Mouse (Mus musculus) megakaryocyte, embryonic 14.5 days (primary cell): Measurements from ENCODE around the gene Ndufs5. TPM values are rescaled to one million over a fixed set of nuclear protein-coding genes. Genes with fewer than 3 reads are reported as not detected.

Source experiments
- H3K27me3 ChIP-seq: replicated peaks from 2 replicates; pipeline ENCODE3; 2012; ENCODE audit warnings: inconsistent platforms
- H3K36me3 ChIP-seq: replicated peaks from 2 replicates; pipeline ENCODE3; 2012; ENCODE audit warnings: low read length, inconsistent platforms, mixed read lengths
- H3K4me1 ChIP-seq: 2 replicates; pipeline ENCODE4 v1.6.1; 2012; ENCODE audit warnings: inconsistent platforms
- H3K4me3 ChIP-seq: replicated peaks from 2 replicates; pipeline ENCODE3; 2012; ENCODE audit warnings: moderate library complexity, mild to moderate bottlenecking, inconsistent platforms
- H3K9me3 ChIP-seq: 2 replicates; pipeline ENCODE4 v1.6.1; 2012; ENCODE audit warnings: inconsistent platforms
- FLI1 ChIP-seq: IDR thresholded peaks from 2 replicates; pipeline ENCODE4 v1.6.1; 2012; ENCODE audit warnings: low read length, inconsistent platforms, mixed read lengths
- GATA1 ChIP-seq: IDR thresholded peaks from 3 replicates; pipeline ENCODE4 v1.6.1; 2012; ENCODE audit warnings: mixed read lengths, low read length, inconsistent platforms, borderline replicate concordance
- polyA plus RNA-seq: library from polyadenylated mRNA; stranded (reverse); fragments of >175 nt; gene quantifications from 2 replicates; pipeline ENCODE4 v1.2.3, GENCODE M21; 2012; ENCODE audit warnings: low replicate concordance; ENCODE audit not compliant: insufficient read depth

Gene Ndufs5
- polyA plus RNA-seq, 1 experiment, result 79.5 TPM

GRCm38 (mm10) chr4:123692071-123692470 lies 25.9 kb downstream of the Ndufs5 start:
- peaks cover 47% of the 10 kb centered on the region for H3K27me3 ChIP-seq
- no peak for TF ChIP-seq GATA1
- TF ChIP-seq FLI1, result no peak
- no peaks in the 10 kb centered on the region for H3K36me3 ChIP-seq
- peaks cover 4% of the 10 kb centered on the region for H3K4me1 ChIP-seq
- no peaks in the 10 kb centered on the region for H3K9me3 ChIP-seq
- no peak overlapping the region for H3K4me3 ChIP-seq

GRCm38 (mm10) chr4:123690311-123690710 lies 27.7 kb downstream of the Ndufs5 start:
- Histone ChIP-seq H3K4me3 (no peak overlapping the region), H3K36me3 (no peaks in the 10 kb centered on the region), H3K27me3 (peaks cover 64% of the 10 kb centered on the region), H3K4me1 (peaks cover 15% of the 10 kb centered on the region), H3K9me3 (no peaks in the 10 kb centered on the region; the same call in 1 of the 2 replicates)
- TF ChIP-seq GATA1 (no peak), FLI1 (no peak)

- peaks cover 15% of the 10 kb centered on the region for H3K4me1 ChIP-seq
- H3K9me3 ChIP-seq, result no peaks in the 10 kb centered on the region; the same call in 1 of the 2 replicates
- TF ChIP-seq GATA1 (no peak), FLI1 (no peak)
- H3K27me3 ChIP-seq, result peaks cover 79% of the 10 kb centered on the region
- no peaks in the 10 kb centered on the region for H3K36me3 ChIP-seq
- H3K4me3 ChIP-seq, result peak overlapping the region; percentile 90
These were observed 30.8 kb downstream of the Ndufs5 start for GRCm38 (mm10) chr4:123687025-123687781.

- H3K27me3 ChIP-seq, result peaks cover 78% of the 10 kb centered on the region
- H3K4me3 ChIP-seq, result peak overlapping the region; percentile 90
- H3K4me1 ChIP-seq, result peaks cover 15% of the 10 kb centered on the region
- H3K36me3 ChIP-seq, result no peaks in the 10 kb centered on the region
- H3K9me3 ChIP-seq, result no peaks in the 10 kb centered on the region; the same call in 1 of the 2 replicates
- TF ChIP-seq GATA1 (no peak), FLI1 (no peak)
These were observed 31.5 kb downstream of the Ndufs5 start for GRCm38 (mm10) chr4:123686368-123687024.

GRCm38 (mm10) chr4:123685506-123686242 lies 32.3 kb downstream of the Ndufs5 start:
- Histone ChIP-seq H3K36me3 (no peaks in the 10 kb centered on the region), H3K4me1 (peaks cover 15% of the 10 kb centered on the region), H3K27me3 (peaks cover 78% of the 10 kb centered on the region), H3K4me3 (no peak overlapping the region), H3K9me3 (no peaks in the 10 kb centered on the region; the same call in 1 of the 2 replicates)
- TF ChIP-seq GATA1, result no peak
- no peak for TF ChIP-seq FLI1

DNA sequence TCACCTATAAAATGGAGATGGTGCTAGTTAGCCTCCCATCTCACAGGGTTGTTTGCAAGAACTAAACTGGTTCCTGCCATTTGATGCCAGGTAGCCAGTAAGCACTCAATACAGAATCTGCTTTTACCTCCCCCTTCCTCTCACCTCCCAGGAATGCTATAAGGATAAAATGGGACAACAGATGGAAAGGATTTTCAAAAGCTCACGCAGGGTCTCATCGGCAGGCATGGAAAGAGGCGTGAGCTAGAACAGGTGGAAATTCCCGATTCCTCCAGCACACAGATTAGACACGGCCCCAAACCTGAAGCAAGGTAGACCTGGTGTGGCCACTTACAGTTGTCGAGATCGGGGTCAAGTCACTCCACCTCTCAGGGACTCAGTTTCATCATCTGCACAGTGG lies 33.0 kb downstream of the Ndufs5 start:
- Histone ChIP-seq H3K4me3 (no peak overlapping the region), H3K9me3 (no peaks in the 10 kb centered on the region; the same call in 1 of the 2 replicates), H3K27me3 (peaks cover 77% of the 10 kb centered on the region), H3K36me3 (no peaks in the 10 kb centered on the region), H3K4me1 (peaks cover 15% of the 10 kb centered on the region)
- TF ChIP-seq FLI1 (no peak), GATA1 (no peak)

DNA sequence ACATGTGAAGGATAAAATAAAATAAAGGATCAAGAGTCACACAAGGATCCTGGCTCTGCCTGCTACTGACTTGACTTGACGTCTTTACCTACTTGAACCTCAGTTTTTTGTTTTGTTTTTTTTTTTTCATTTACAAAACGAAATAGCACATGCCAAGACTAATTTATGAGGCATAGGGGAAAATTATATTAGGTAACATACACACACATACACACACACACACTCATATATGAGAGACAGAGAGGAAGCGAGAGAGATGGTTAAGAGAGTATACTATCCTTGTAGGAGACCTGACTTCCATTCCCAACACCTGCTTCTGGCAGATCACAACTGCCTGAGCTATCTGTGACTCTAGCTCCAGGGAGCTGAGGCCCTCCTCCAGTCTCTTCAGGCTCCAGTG lies 33.7 kb downstream of the Ndufs5 start, which contains the start of gene Macf1:
TSS of gene Macf1 (minus strand) at position 101 of the 400 bp plus-strand sequence.
- no peak for TF ChIP-seq GATA1
- TF ChIP-seq FLI1, result no peak
- H3K27me3 ChIP-seq, result peaks cover 78% of the 10 kb centered on the region

DNA sequence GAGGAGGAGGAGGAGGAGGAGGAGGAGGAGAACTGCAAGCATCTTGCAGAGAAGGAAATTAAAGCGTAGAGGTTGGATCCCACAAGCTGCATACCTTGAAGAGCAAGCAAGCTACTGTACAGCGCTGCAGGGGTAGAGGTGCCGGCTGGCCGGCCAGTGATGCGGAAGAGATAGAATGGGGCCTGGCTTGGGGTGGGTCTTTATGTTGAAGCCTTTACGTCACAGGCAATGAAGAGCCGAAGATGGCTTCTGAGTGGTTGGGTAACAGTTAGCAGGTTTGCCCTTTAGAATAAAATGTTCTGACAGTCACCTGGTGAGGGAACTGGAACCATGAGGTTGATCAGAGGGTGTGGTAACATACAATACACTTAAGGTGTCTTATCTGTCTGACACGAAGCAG lies 35.7 kb downstream of the Ndufs5 start:
- Histone ChIP-seq H3K9me3 (no peaks in the 10 kb centered on the region; the same call in 1 of the 2 replicates), H3K4me3 (peak overlapping the region; percentile 47), H3K27me3 (peaks cover 76% of the 10 kb centered on the region), H3K4me1 (peaks cover 12% of the 10 kb centered on the region), H3K36me3 (no peaks in the 10 kb centered on the region)
- TF ChIP-seq GATA1 (no peak), FLI1 (no peak)

More for the DNA sequence above, 33.7 kb downstream of the Ndufs5 start, which contains the start of gene Macf1:
- Histone ChIP-seq H3K36me3 (no peaks in the 10 kb centered on the region), H3K4me1 (peaks cover 15% of the 10 kb centered on the region), H3K9me3 (no peaks in the 10 kb centered on the region; the same call in 1 of the 2 replicates), H3K4me3 (no peak within 1 kb of the TSS)

DNA sequence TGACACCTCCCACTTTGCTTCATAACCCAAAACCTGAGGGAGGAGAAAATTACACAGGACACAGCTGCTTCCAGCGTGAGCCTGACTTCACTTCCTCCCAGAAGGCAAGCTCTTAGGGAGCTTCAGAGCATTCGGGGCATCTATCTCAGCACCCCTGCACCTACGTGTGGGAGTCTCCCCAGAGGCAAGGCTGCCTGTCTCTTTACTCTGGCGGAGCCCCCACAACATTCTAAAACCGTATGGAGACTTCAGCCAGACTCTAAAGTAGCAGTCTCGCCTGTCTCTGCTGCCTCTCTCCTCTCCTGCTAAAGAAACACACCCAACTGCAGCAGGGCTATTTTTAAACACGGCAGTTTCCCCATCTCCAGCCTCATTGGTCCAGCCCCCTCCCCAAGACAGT lies 37.0 kb downstream of the Ndufs5 start:
- Histone ChIP-seq H3K27me3 (peaks cover 75% of the 10 kb centered on the region), H3K4me1 (no peaks in the 10 kb centered on the region; the same call in 1 of the 2 replicates), H3K4me3 (no peak overlapping the region), H3K9me3 (no peaks in the 10 kb centered on the region), H3K36me3 (no peaks in the 10 kb centered on the region)
- TF ChIP-seq GATA1, result no peak
- TF ChIP-seq FLI1, result no peak
